Mouse (Mus musculus) lung, postnatal 36 days (tissue): ENCODE data around the gene Fam198a.

Experiments
- DNase-seq: peaks from one replicate; pipeline ENCODE4 v3.0.0; 2022; ENCODE audit warnings: mixed read lengths

Gene Fam198a

GRCm38 (mm10) chr9:122023873-122024272, 73.1 kb downstream of the Fam198a start:
- DNase-seq: peak; percentile 60

GRCm38 (mm10) chr9:122024419-122024818, 73.6 kb downstream of the Fam198a start:
- no peak for DNase-seq

GRCm38 (mm10) chr9:122025855-122026590, 75.2 kb downstream of the Fam198a start:
- no peak for DNase-seq

- DNase-seq: peak; percentile 83
Observed at GRCm38 (mm10) chr9:122027081-122027913, 76.5 kb downstream of the Fam198a start.

GRCm38 (mm10) chr9:122027914-122028745, 77.3 kb downstream of the Fam198a start:
- DNase-seq: peak; percentile 91

GRCm38 (mm10) chr9:122029765-122030164, 79.0 kb downstream of the Fam198a start:
- no peak for DNase-seq
